Mouse (Mus musculus) layer of hippocampus, postnatal 14 days (tissue): ENCODE data around the gene Zbtb48. TPM values are rescaled to one million over a fixed set of nuclear protein-coding genes. Genes with fewer than 3 reads are reported as not detected.
A peak's percentile ranks its signal among the peaks of the same experiment; 100 is the strongest.
"Not testable (repeated sequence)": the region's sequence is repeated elsewhere in the genome, so short reads cannot be mapped to it uniquely, and the experiment has no call there.

Source experiments
- DNase-seq, 2 experiments: peaks; one replicate each; pipeline ENCODE4 v3.0.0; 2021 to 2022; ENCODE audit warnings: low spot score in 2 of 2, mixed read lengths in 1 of 2
- long read RNA-seq, 2 experiments: library from polyadenylated mRNA; stranded (forward); transcript quantifications; one replicate each; pipeline ENCODE4 v2.0.0; 2021
- total RNA-seq, 2 experiments: library from RNA; stranded (reverse); gene quantifications; 2 replicates each; pipeline ENCODE4 v1.2.3; 2021

Zbtb48 gene
- 10 to 100 TPM; 12.2 to 14.4 TPM for total RNA-seq
- long read RNA-seq, experiment 1, partial matches to known transcripts, result 0 of 3 reads
- long read RNA-seq, experiment 1, other reads (novel, unspliced or antisense), result 3 of 3 reads
- long read RNA-seq, experiment 2, partial matches to known transcripts, result 1 of 7 reads
- long read RNA-seq, experiment 2, other reads (novel, unspliced or antisense), result 4 of 7 reads

DNA sequence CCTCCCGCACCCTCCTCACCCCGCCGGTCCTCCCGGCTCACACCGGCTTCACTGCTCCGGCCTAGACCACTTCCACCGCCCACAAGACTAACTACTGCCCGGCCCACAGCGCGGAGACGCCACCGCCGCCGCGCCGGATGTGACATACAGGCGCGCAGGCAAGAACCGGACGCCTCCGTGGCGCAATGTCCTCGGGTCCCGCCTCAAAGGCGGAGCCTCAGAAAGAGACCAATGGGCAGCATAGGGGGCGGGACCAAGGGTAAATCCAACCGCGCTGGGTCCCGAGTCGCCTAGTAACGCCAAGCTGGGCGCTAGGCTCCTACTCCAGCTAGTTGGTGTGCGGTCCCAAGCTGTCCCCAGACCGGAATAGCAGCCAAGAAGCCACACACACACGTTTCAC lies at the start of gene Zbtb48:
Zbtb48 (minus strand) TSS at position 148 of the 400 bp plus-strand sequence.
- DNase-seq, result peak; percentile 94 to 97

DNA sequence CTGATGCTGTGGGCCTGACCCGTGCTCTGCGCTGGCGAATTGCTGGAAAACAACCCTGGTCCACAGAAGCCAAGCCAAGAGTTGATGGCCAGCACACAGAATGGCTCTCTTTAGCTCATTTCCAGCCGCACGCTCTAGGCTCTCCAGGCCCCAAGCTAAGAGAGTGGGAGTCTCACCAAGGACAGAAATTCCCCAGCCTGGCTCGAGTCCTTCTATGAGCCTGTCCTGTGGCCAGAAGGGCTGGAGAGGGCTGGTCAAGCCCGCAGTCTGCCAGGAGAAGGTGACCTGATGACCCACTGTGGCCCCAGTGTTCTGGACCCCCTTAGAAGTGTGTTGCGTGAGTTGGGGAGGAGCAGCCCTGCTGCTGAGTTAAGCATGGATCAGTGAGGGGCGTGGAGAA lies 49.7 kb upstream of the Zbtb48 start:
- DNase-seq, result no peak

- DNase-seq, result no peak
These were observed 47.1 kb upstream of the Zbtb48 start for GRCm38 (mm10) chr4:152074548-152074947.

- no peak for DNase-seq
These were observed 46.2 kb upstream of the Zbtb48 start for GRCm38 (mm10) chr4:152073715-152074114.

DNA sequence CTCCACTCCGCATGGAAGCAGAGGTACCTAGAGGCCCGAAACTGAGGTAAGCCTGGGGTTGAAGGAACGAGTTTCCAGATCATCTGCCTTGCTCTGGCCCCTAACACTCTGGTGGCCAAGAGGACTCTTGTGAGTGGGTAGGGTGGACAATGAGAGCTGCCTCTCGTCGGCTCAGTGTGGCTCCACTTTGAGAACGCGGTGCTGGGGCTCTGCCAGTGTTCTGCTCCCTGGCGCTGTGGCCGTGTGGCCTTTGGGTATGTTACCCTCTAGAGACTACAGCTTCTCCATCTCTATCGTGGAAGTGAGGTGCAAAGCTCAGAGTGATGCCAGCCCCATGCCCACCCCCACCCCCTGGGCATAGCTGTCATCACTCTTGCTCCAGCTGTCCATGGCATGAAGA lies 45.2 kb upstream of the Zbtb48 start:
- no peak for DNase-seq

- DNase-seq, result peak; percentile 61 to 68
These were observed 44.7 kb upstream of the Zbtb48 start, which contains the start of gene Plekhg5 for GRCm38 (mm10) chr4:152072121-152072601. Gene Plekhg5, plus strand, starts transcription at chr4:152072498.

DNA sequence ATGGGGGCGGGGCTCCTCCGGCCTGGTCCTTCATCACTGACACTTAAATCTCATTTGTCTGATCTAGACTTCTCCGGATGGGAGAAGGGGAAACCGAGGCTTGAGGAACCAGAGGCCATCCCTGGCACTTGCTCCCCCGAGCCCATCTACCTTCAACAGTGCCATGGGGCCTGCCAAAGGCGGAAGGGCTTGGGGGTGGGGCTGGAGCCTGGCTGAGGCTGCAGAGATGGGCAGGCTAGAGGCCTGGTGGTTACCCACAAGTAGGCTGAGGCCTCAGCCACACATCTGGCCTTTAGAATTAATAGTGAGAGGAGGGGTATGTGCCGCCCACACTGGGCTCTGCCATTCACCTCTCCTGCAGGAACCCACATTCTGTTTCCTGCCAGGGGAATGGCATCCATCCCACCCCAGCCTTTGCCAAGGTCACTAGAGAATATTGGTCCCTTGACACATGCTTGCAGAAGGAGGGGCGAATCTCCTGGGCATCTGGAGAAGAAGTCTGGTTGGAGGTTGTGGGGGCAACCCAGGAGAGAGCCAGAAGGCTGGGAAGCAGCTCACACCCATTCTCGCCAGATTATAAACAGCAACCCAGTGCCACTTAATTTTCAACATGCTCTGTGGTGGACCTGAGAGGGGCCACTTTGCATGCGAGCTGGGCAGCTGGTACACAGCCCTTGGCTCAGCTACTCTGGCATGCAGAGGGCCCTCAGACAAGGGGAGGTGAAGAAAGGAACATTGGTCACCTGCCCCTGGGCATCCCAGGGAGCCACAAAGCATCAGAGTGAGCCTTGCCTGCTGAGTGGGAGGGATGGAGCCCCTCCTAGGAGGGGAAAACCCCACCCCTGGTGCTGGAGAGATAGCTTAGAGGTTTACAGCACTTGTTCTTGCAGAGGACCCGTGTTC lies 43.3 kb upstream of the Zbtb48 start:
- no peak for DNase-seq

GRCm38 (mm10) chr4:152069245-152069644 lies 41.8 kb upstream of the Zbtb48 start:
- DNase-seq, result no peak

- DNase-seq, result no peak
These were observed 40.8 kb upstream of the Zbtb48 start for GRCm38 (mm10) chr4:152068166-152068724.

GRCm38 (mm10) chr4:152067280-152067679 lies 39.8 kb upstream of the Zbtb48 start:
- no peak for DNase-seq

GRCm38 (mm10) chr4:152062390-152063110 lies 35.1 kb upstream of the Zbtb48 start:
- DNase-seq, result no peak

DNA sequence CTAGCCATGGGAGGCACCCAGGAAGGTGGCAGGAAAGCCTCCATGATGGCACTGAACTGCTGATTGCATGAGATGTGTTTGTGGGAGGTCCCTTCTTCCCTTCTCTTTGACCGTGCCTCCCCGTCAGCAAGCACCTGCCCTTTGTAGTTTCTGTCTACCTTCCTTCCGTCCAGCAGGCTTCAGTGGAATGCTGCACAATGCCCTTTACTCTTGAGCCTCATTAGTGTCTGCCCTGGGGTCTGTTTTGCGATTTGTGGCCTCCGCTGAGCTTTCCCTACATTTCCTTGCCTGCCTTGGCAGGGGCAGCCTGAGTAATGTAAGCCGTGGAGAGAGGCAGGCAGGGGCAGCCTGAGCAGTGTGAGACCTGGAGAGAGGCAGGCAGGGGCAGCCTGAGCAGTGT lies 17.1 kb upstream of the Zbtb48 start:
- DNase-seq, result no peak

- DNase-seq, result no peak
These were observed 15.7 kb upstream of the Zbtb48 start for GRCm38 (mm10) chr4:152043171-152043570.

DNA sequence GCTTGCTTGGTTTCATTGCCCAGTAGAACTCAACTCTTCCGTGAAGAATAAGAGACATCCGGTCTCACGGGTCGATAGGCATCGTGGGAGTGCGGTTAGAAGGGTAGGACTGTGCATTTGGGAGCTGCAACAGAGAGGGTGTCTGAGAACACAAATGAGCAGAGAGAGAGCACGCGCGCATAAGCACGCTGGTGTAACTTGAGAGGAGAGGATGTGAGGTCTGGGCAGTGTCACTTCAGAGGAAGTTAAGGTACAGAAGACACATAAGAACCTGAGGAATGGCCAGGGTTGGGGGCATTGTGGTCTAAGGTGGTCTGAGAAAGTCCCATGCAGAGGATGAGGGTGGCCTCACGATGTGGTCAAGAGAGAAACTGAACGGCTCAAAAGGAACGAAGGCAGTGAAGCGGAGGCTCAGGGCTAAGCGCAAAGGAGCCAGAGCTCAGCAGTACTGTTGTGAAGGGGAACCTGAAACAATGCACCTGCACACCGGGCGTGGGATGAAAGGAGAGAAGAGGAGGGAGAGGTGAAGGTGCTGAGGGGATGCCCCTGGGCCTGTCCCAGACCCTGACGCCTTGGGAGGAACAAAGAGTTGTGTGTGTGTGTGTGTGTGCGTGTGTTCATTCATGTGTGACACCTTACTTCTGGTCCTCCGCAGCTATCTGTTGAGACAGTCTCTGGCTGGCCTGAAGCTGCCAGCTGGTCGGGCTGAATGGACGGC lies 14.6 kb upstream of the Zbtb48 start:
- no peak for DNase-seq

- no peak for DNase-seq
These were observed 12.4 kb upstream of the Zbtb48 start for GRCm38 (mm10) chr4:152039831-152040310.

DNA sequence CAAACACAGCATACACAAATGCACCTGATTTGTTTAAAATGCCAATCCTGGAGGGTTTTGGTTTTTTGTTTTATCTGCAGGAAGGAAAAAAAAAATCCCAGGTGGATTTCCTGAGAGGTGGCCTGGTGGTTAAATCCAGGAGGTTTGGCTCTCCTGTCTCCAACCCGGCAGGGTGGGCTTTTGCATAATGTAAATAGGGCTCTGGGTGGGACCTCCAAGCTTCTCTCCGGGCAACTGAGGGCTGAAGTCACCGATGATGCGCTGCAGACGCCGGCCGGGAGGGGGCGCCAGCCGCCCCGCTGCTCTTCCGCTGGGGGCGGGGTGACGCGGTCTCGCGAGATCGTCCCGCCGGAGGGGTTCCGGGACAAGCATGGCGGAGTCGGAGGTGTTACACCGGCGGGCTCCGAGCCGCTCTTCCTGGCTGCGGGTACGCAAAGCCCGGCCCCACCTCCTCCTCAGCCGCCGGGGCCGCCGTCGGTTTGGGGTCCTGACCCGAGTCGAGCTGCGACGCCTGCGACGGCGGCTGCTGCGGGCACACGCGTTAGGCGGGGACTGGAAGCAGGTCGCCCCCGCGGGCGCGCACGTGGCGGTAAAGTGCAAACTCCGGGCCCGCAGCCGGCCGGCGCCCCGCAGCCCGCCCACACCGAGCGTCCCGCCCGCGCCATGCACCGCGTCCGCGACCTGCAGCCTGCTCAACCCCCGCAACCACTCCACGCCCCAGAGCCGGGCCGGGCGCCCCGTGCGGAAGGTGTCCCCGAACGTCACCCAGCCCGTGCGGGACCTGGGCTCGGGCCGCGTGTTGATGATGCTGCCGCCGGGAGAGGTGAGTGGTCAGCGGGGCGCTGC lies 11.7 kb upstream of the Zbtb48 start, which contains the start of gene Nol9:
Nol9 (plus strand) TSS at position 337 of the 846 bp plus-strand sequence.
- peak; percentile 91 to 95 for DNase-seq

DNA sequence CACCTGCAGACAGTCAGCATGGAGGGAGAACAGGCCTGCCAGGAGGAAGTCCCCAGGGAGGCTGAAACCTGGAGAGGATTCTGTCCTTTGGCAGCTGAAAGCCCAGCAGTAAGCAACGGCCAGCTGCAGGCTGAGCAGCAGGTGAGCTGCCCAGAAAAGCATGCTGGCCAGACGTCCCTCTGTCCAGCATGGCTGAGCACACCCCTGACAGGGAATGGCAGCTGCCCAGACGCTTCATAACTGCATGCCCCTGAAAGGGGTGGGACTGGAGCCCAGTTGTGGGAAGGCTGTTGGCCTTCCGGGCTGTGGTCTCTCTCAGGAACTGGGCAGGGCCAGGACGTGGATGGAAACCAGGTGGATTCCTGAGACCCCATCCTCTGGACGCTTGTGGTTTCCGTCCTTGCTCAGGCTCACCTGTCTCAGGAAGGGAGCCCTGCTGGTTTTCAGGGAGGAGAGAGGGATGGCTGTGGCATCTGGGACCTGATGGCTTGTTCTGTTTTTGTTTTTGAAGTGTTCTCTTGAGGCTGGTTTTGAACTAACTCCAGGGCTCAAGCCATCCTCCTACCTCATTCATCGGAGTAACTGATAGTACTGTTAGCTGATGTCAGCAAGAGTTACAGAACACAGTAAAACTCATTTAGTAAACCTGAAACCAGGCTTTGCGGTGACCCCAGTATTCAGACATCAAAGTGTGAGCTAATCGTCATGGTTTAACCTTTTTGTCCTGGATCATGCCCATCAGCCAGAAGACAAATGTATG lies 10.9 kb upstream of the Zbtb48 start, which contains the start of gene Tas1r1:
Tas1r1 (minus strand) TSS at position 344 of the 760 bp plus-strand sequence.
- DNase-seq, result no peak

- DNase-seq, result not testable (repeated sequence)
These were observed 9.0 kb upstream of the Zbtb48 start for GRCm38 (mm10) chr4:152036464-152036863.

GRCm38 (mm10) chr4:152032922-152033321 lies 5.5 kb upstream of the Zbtb48 start:
- no peak for DNase-seq
